Comparison of ENCODE assay signal across 9 mouse cellular contexts in the genomic region with DNA sequence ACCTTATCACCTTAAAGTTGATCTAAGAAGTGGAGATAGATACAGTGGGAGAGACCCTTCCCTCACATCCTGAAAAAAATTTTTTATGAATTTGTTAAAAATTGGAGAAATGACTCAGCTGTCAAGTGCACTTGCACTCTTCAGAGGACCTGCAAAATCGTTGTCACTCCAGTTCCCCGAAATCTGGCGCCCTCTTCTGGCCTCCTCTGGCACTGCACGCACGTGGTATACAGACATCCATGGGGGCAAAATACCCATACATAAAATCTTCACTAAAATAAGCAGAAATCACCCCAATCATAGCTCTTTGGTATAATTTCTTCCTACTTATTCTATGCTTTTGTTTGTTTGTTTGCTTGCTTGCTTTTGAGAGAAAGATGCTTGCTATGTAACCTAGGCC. TPM values are rescaled to one million over a fixed set of nuclear protein-coding genes. Genes with fewer than 3 reads are reported as not detected.
A peak's percentile ranks its signal among the peaks of the same experiment; 100 is the strongest.
DNase-seq lines count a peak whose midpoint lies in the region; ATAC-seq and TF ChIP-seq lines count a peak whose summit lies in the region.
"Had no signal": no experiment of that assay in that cellular context is flagged by ENCODE, and none has a peak within 500 bp of the region (broad histone marks: within the 10 kb centered on the region; RNA-seq: fewer than 3 reads in every experiment).

No protein-coding gene starts in this region.

- no peaks in the 10 kb centered on the region for H3K79me2 ChIP-seq in CH12.LX (replicated peaks; ENCODE audit: control insufficient read depth, extremely low read depth, insufficient read depth, poor library complexity, severe bottlenecking)

- no peak overlapping the region for H3K9ac ChIP-seq in CH12.LX (ENCODE audit: insufficient read depth, low read depth)
- no peak overlapping the region for H3K9ac ChIP-seq in neural tube, embryonic 11.5 days (ENCODE audit: low read length)
- H3K9ac ChIP-seq: intestine, embryonic 15.5 days; lung, embryonic 15.5 days had no signal

- ATAC-seq in Patski = no peak
- no peak for ATAC-seq in neural tube, embryonic 11.5 days (ENCODE audit: insufficient read depth, low FRiP score, low TSS enrichment)
- ATAC-seq: intestine, embryonic 15.5 days had no signal

- no peaks in the 10 kb centered on the region for H3K27me3 ChIP-seq in CH12.LX (replicated peaks)
- H3K27me3 ChIP-seq in Patski = no peaks in the 10 kb centered on the region
- H3K27me3 ChIP-seq in neural tube, embryonic 11.5 days (ENCODE audit: control insufficient read depth, insufficient read depth, low read length) = no peaks in the 10 kb centered on the region
- H3K27me3 ChIP-seq: intestine, embryonic 15.5 days; lung, embryonic 15.5 days had no signal

- H3K36me3 ChIP-seq in CH12.LX (replicated peaks in 1 of 2; ENCODE audit: control insufficient read depth in 1 of 2, insufficient read depth in 1 of 2, low read length in 1 of 2) = no peaks in the 10 kb centered on the region
- H3K36me3 ChIP-seq in neural tube, embryonic 11.5 days (ENCODE audit: control insufficient read depth, insufficient read depth, low read length) = no peaks in the 10 kb centered on the region
- H3K36me3 ChIP-seq: intestine, embryonic 15.5 days; lung, embryonic 15.5 days had no signal

- peaks cover 0 to 2% of the 10 kb centered on the region in 2 experiments; a peak in 1 of 4 replicates for H3K4me1 ChIP-seq in CH12.LX (ENCODE audit: control insufficient read depth in 1 of 2, insufficient read depth in 2 of 2)
- H3K4me1 ChIP-seq in neural tube, embryonic 11.5 days (ENCODE audit: control insufficient read depth, insufficient read depth, low read length) = no peaks in the 10 kb centered on the region
- H3K4me1 ChIP-seq: intestine, embryonic 15.5 days; lung, embryonic 15.5 days had no signal

- dilution Hi-C loops in CH12.LX (cut with MboI; ENCODE audit: extremely low pct_ligation_motif_present, extremely low pct_unique_long_range_greater_than_20kb, low sequenced_read_pairs) = no loop called here

- no peak for DNase-seq in layer of hippocampus, adult 2 months (ENCODE audit: low spot score in 2 of 2)
- DNase-seq in layer of hippocampus, postnatal 25 days (ENCODE audit: extremely low spot score in 1 of 2, low spot score in 1 of 2) = no peak
- DNase-seq in CH12.LX (ENCODE audit: extremely low read depth) (peak; percentile 48), Patski (ENCODE audit: low read depth, low spot score) (no peak)
- DNase-seq in neural tube, embryonic 11.5 days (ENCODE audit: low spot score) = peak; percentile 30
- no peak for DNase-seq in frontal cortex, postnatal 14 days (ENCODE audit: low spot score in 2 of 2)
- DNase-seq in layer of hippocampus, adult 9-11 months = no peak

- no peak overlapping the region for H3K27ac ChIP-seq in layer of hippocampus, adult 2 months
- no peak overlapping the region for H3K27ac ChIP-seq in CH12.LX (ENCODE audit: insufficient read depth, low read depth)
- H3K27ac ChIP-seq in neural tube, embryonic 11.5 days (ENCODE audit: low read depth, low read length) = no peak overlapping the region
- H3K27ac ChIP-seq: intestine, embryonic 15.5 days; lung, embryonic 15.5 days had no signal

- WGBS in neural tube, embryonic 11.5 days = 57% methylated on average over 5 of the region's 5 CpGs

- TF ChIP-seq CTCF in layer of hippocampus, adult 2 months (conservative IDR thresholded peaks at IDR 0.05) = peak; percentile 65
- TF ChIP-seq CTCF in CH12.LX (conservative IDR thresholded peaks at IDR 0.05 in 1 of 2, IDR thresholded peaks at IDR 0.05 in 1 of 2; ENCODE audit: low read depth in 2 of 2, low read length in 2 of 2) (peak; percentile 69 to 82), Patski (IDR thresholded peaks at IDR 0.05) (peak; percentile 64)

- TF ChIP-seq RAD21 in CH12.LX (IDR thresholded peaks at IDR 0.05; ENCODE audit: low read depth, low read length) = peak; percentile 60

- H3K4me3 ChIP-seq in layer of hippocampus, adult 2 months = no peak overlapping the region
- H3K4me3 ChIP-seq in CH12.LX (replicated peaks in 1 of 3; ENCODE audit: low read depth in 2 of 3, low read length in 2 of 3, poor library complexity in 1 of 3) = no peak overlapping the region
- no peak overlapping the region for H3K4me3 ChIP-seq in neural tube, embryonic 11.5 days (ENCODE audit: low read depth, low read length)
- H3K4me3 ChIP-seq: intestine, embryonic 15.5 days; lung, embryonic 15.5 days had no signal

- in situ Hi-C loops in CH12.LX (cut with MboI; ENCODE audit: low pct_ligation_motif_present, low pct_unique_long_range_greater_than_20kb, low sequenced_read_pairs) = no loop called here
- in situ Hi-C loops in Patski (cut with MboI; ENCODE audit: low pct_unique_long_range_greater_than_20kb) = loop anchor here (10.0 kb wide), 1 partner anchor 539 kb away; no protein-coding TSS in a partner anchor

- POLR2A ChIA-PET in Patski (lab: Charles Lee) = no interaction called here

- no peaks in the 10 kb centered on the region for H3K9me3 ChIP-seq in CH12.LX (replicated peaks; ENCODE audit: low read length)
- no peaks in the 10 kb centered on the region for H3K9me3 ChIP-seq in neural tube, embryonic 11.5 days (ENCODE audit: control insufficient read depth, low read length)
- H3K9me3 ChIP-seq: intestine, embryonic 15.5 days; lung, embryonic 15.5 days had no signal

- CTCF ChIA-PET in Patski (lab: Charles Lee) = interaction anchor here (1.9 to 2.1 kb wide), 2 partner anchors 9 to 20 kb away, joined by 6 to 8 read pairs; partner anchors contain the start of gene Slain2

- TF ChIP-seq EP300 in CH12.LX (IDR thresholded peaks at IDR 0.05; ENCODE audit: low read length) = no peak

- TF ChIP-seq POLR2A in CH12.LX (IDR thresholded peaks at IDR 0.05; ENCODE audit: low read depth, low read length) = no peak

- H3K4me2 ChIP-seq in CH12.LX (ENCODE audit: insufficient read depth, low read depth, poor library complexity, severe bottlenecking) = no peak overlapping the region
- H3K4me2 ChIP-seq in neural tube, embryonic 11.5 days (ENCODE audit: low read depth) = no peak overlapping the region
- H3K4me2 ChIP-seq: intestine, embryonic 15.5 days; lung, embryonic 15.5 days had no signal

TF ChIP-seq in CH12.LX, 34 proteins besides CTCF, POLR2A, EP300 and RAD21:
- no peak for TF ChIP-seq ZC3H11A (IDR thresholded peaks at IDR 0.05; ENCODE audit: low read depth, low read length)
- TF ChIP-seq PAX5 (IDR thresholded peaks at IDR 0.05; ENCODE audit: low read length) = no peak
- TF ChIP-seq UBTF (IDR thresholded peaks at IDR 0.05; ENCODE audit: low read depth, low read length) = no peak
- peak; percentile 81 for TF ChIP-seq MAX (IDR thresholded peaks at IDR 0.05; ENCODE audit: low read length)
- TF ChIP-seq MYC (IDR thresholded peaks at IDR 0.05; ENCODE audit: low read depth, low read length) = peak; percentile 78; the same call in 1 of the 2 replicates
- no peak for TF ChIP-seq NELFE (IDR thresholded peaks at IDR 0.05; ENCODE audit: low read depth, low read length)
- TF ChIP-seq KAT2A (IDR thresholded peaks at IDR 0.05; ENCODE audit: insufficient replicate concordance, low read length) = no peak
- no peak for TF ChIP-seq GABPA (IDR thresholded peaks at IDR 0.05; ENCODE audit: insufficient replicate concordance, low read depth, low read length)
- TF ChIP-seq USF1 (IDR thresholded peaks at IDR 0.05; ENCODE audit: low read depth, low read length) = no peak
- TF ChIP-seq SMC3 (IDR thresholded peaks at IDR 0.05; ENCODE audit: low read depth, low read length) = peak; percentile 61
- no peak for TF ChIP-seq MXI1 (IDR thresholded peaks at IDR 0.05; ENCODE audit: low read depth, low read length)
- TF ChIP-seq SIN3A (IDR thresholded peaks at IDR 0.05; ENCODE audit: low read length) = 0 out of 2 replicates have a peak, but pooled peaks have one; percentile 26
- TF ChIP-seq ETS1 (conservative IDR thresholded peaks at IDR 0.05; ENCODE audit: low read depth, low read length) = no peak
- TF ChIP-seq CHD1 (IDR thresholded peaks at IDR 0.05; ENCODE audit: low read depth, low read length) = no peak
- no peak for TF ChIP-seq MAZ (IDR thresholded peaks at IDR 0.05; ENCODE audit: low read depth, low read length)
- no peak for TF ChIP-seq NRF1 (IDR thresholded peaks at IDR 0.05; ENCODE audit: low read depth, low read length)
- no peak for TF ChIP-seq MAFK (IDR thresholded peaks at IDR 0.05; ENCODE audit: insufficient replicate concordance, low read length)
- TF ChIP-seq BHLHE40 (IDR thresholded peaks at IDR 0.05; ENCODE audit: low read depth, low read length) = 0 out of 2 replicates have a peak, but pooled peaks have one; percentile 29
- no peak for TF ChIP-seq ZNF384 (IDR thresholded peaks at IDR 0.05; ENCODE audit: low read depth, low read length)
- TF ChIP-seq TCF12 (IDR thresholded peaks at IDR 0.05; ENCODE audit: low read depth, low read length) = no peak
- TF ChIP-seq RCOR1 (conservative IDR thresholded peaks at IDR 0.05; ENCODE audit: low read depth, low read length) = no peak
- TF ChIP-seq E2F4 (IDR thresholded peaks at IDR 0.05; ENCODE audit: insufficient replicate concordance, low read depth, low read length) = no peak
- TF ChIP-seq CHD2 (IDR thresholded peaks at IDR 0.05; ENCODE audit: low read length) = no peak
- no peak for TF ChIP-seq HCFC1 (IDR thresholded peaks at IDR 0.05; ENCODE audit: low read depth, low read length)

RNA-seq across cellular contexts. Expression of gene Slain2, which starts 20.1 kb away (rescaled TPM):
- 10 to 100 TPM; 23.3 to 24.0 TPM for total RNA-seq in layer of hippocampus, adult 2 months (2021)
- 10 to 100 TPM; 20.3 to 22.2 TPM for total RNA-seq in layer of hippocampus, postnatal 25 days (2021)
- 11.0 and 12.6 TPM in 2 replicates for total RNA-seq in CH12.LX (2012; rRNA removed)
- 26.2 and 27.5 TPM in 2 replicates for total RNA-seq in CH12.LX (2014; rRNA removed)
- 27.9 and 34.6 TPM in 2 replicates for polyA plus RNA-seq in CH12.LX (2012; ENCODE audit: insufficient read length, low read depth)
- polyA plus RNA-seq in Patski (2021) = 50.4 TPM
- polyA plus RNA-seq in neural tube, embryonic 11.5 days (2014; fragmentation: Nextera tagmentation; extraction: Ambion mirVana) = 30.5 and 30.6 TPM in 2 replicates

RNA-seq across cellular contexts. Expression of gene Tec, which starts 25.7 kb away (rescaled TPM):
- 1 to 10 TPM; 1.1 to 1.8 TPM for total RNA-seq in layer of hippocampus, adult 2 months (2021)
- total RNA-seq in layer of hippocampus, postnatal 25 days (2021) = 1 to 10 TPM in 1 of 2 experiments, under 1 TPM in 1; 0.94 to 1.4 TPM
- total RNA-seq in CH12.LX (2012; rRNA removed) (7.9 and 11.4 TPM in 2 replicates), CH12.LX (2014; rRNA removed) (20.1 and 21.5 TPM in 2 replicates)
- polyA plus RNA-seq in CH12.LX (2012; ENCODE audit: insufficient read length, low read depth) (25.6 and 25.9 TPM in 2 replicates), Patski (2021) (8.3 TPM)
- polyA plus RNA-seq in neural tube, embryonic 11.5 days (2014; fragmentation: Nextera tagmentation; extraction: Ambion mirVana) = 6.8 and 7.8 TPM in 2 replicates

Comparison
In these comparisons a context has a peak if more than half of its experiments do, and no peak if none do; other contexts are left out.
1. DNase-seq: peak in CH12.LX (single experiment) and neural tube, embryonic 11.5 days (single experiment); none in layer of hippocampus, adult 2 months (0 of 2), layer of hippocampus, postnatal 25 days (0 of 2), Patski (single experiment), frontal cortex, postnatal 14 days (0 of 2) and layer of hippocampus, adult 9-11 months (single experiment).
2. Peak in every context shown above with its lines, with median percentiles within 50 percentile points of each other: CTCF ChIP-seq.